Mouse (Mus musculus) right cerebral cortex, postnatal 10 days (tissue): ENCODE results near the gene Asic2.

Experiments
- DNase-seq, 2 experiments: peaks; one replicate each; pipeline ENCODE4 v3.0.0; 2021; ENCODE audit warnings: low spot score in 2 of 2

Asic2 gene

GRCm38 (mm10) chr11:80923286-80923951 is 1044.8 kb downstream of the Asic2 start:
- DNase-seq: peak; percentile 67 to 82

DNA sequence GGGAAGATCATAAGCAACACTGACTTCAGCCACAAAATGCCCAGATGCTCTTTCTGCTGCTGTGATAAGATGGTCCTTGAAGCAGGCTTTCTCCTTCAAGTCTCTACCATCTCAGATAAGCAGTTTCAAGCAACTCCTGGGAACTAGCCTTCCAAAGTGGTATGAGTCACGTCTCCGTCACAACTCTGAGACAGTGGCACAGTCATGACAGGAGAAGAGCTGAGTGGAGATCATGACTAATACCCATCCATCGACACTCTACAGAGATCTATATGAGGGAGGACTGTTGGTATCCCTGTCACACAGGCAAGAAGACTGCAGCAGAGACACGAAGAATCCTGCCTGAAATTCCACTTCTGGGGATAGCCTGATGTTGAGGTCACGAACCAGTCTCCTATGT is 1049.9 kb downstream of the Asic2 start:
- no peak for DNase-seq

DNA sequence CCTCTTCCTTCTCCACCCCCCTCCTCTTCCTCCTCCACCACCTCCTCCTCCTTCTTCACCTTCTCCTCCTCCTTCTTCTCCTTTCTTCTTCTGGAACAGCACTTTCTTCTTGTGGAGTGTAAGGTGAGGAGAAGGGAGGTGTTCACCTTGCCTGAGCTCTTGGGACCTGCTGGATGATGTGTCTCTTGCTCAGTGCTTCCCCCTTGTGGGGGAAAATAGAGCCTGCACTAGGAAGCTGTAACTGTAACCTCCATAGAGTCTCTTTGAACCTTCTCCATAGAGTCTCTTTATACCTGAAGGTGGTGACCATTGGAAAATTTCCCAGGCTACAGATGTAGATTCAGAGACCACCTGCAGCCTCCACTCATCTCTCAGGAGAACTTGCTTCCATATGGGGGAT is 1050.6 kb downstream of the Asic2 start:
- no peak for DNase-seq

DNA sequence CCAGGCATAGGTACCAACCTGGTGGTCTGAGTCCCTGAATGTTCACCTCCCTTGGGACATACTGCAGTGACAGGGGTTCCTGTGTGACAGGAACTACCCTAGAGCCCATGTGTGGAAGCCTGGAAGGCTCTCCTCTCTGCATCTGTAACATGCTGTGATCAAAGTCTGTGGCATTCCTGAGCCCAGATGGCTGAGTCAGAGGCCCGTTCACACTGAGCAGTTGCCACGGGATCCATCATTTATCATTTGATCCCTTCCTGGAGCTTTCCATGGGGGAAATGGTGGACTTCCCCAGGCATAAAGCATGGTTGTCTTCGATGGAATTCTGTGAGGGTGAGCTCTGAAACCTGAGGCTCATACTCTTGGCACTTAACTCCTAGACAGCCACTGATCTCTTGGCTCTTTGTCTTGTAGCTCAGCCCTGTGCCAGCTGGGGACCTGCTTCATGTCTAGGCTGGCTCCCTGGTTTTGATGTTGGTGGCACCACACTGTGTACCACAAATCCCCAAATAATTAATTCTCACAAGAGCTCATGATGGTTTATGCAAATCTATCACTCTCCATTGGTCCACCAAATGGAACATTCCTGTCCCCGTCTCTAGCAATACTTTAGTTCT is 1054.7 kb downstream of the Asic2 start:
- no peak for DNase-seq

GRCm38 (mm10) chr11:80912721-80913120 is 1055.5 kb downstream of the Asic2 start:
- DNase-seq: no peak

- DNase-seq: no peak
Observed at GRCm38 (mm10) chr11:80907820-80908219, 1060.4 kb downstream of the Asic2 start.

- peak; percentile 65 to 76 for DNase-seq
Observed at GRCm38 (mm10) chr11:80906456-80906855, 1061.8 kb downstream of the Asic2 start.

DNA sequence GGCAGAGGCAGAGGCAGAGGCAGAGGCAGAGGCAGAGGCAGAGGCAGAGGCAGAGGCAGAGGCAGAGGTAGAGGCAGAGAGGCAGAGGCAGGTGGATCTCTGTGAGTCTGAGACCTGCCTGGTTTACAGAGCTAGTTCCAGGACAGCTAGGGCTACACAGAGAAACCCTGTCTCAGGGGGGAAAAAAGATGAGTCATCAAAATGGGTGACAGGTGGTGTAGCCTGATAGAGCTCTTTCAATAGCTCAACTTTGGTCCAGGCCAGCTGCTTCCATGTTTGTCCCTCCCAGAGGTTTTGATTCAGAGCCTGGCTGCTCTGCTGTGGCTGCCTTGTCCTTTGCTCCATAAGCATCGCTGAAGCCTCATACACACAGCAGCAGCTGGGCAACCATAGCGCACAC is 1063.7 kb downstream of the Asic2 start:
- DNase-seq: no peak

GRCm38 (mm10) chr11:80903426-80903825 is 1064.8 kb downstream of the Asic2 start:
- no peak for DNase-seq

DNA sequence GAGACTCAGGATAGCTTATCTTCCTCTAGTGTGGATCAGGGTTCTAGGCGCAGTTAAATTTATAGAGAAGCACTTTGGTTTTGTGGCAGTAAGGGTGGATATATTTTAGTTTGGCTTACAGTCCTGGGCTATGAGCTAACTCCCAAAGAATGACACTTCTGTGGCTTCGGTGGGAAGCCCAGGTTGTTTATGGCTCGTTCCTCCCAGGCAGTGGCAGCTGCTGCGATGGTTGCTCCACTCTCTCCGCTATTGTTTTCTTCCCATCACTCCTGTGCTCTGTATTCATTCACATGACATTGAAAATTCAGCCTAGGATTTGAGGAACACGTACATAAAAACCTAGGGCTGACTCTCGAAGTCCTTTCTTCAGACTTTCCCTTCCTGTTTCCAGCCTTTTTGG is 1065.6 kb downstream of the Asic2 start:
- no peak for DNase-seq

DNA sequence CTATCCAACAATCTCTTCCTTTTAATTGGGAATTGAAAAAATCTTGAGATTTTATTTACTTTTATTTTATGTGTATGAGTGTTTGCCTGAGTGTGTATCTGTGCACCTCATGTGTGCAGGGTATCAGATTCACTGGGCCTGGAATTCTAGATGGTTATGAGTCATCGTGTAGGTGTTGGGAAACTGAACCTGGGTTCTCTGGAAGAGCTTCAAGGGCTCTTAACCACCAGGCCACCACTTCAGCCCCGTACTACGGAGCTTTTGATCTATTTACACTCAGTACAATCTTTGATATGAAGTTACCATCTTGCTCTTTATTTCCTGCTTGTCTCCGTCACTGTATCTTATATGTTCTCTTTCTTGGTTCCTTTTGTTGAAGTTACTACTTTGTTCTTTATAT is 1067.7 kb downstream of the Asic2 start:
- DNase-seq: no peak

DNA sequence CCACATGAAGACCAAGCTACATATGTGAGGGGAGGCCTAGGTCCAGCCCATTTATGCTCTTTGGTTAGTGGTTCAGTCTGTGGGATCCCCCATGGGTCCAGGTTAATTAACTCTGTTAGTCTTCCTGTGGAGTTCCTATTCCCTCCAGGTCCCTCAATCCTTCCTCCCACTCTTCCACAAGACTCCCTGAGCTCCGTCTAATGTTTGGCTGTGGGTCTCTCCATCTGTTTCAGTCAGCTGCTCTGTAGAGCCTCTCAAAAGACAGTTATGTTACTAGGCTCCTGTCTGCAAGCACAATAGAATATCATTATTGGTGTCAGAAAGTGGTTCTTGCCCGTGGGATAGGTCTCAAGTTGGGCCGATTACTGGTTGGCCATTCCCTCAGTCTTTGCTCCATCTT is 1072.4 kb downstream of the Asic2 start:
- peak in 1 of 2 experiments; percentile 58 for DNase-seq

DNA sequence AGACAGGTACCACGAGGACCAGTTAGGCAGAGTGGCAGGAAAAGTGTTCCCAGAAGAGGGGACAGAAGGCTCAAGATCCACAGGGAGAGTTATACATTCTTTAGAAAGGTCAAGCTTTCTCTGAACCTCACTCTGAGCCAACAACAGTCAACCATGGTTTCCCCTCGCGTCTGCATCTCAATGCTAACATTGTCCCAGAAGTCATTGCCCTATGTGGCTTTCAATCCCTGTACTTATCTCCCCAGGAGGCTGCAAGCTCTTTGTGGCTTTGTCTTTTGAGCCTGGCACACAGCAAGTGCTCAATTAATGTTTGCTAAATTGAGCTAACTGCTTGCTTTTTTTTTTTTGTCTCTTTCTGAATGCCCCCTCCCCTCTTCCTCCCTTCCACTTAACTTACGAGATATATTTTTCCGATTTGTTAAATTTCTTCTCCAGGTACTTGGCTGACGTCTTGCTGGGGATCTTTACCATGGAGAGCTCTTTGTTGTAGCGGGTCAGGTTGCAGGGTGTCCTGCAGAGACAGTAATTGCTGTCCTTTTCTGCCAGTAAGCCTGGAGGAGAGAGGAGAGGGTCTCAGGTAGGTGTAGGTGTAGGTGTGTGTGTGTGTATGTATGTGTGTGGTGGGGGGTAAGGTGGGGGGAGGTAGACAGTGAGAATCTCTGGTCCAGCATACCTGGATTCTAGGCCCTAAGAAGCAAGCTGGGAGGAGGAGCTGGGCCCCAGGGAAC is 1078.8 kb downstream of the Asic2 start:
- no peak for DNase-seq

DNA sequence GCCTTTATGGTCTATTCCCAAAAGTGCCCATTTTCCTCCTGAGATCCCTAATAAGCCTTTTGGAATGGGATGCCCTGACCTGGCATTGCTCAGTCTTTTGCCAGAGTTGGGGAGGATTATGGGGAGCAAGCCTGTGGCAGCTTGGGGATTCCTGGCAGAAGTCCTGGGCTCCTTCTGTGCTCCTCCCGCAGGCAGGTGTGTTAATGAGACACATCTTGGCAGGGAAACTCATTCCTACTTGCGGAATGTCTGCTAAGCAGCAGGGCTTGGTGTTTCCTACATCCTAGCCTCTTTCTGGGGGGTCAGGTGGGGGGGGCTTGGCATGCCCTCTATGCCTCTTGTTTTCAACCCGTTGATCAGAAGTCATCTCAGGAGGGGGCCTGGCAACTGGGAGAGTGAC is 1081.2 kb downstream of the Asic2 start:
- no peak for DNase-seq

- no peak for DNase-seq
Observed at GRCm38 (mm10) chr11:80886365-80886764, 1081.9 kb downstream of the Asic2 start.

GRCm38 (mm10) chr11:80884521-80885231 is 1083.6 kb downstream of the Asic2 start:
- peak; percentile 54 to 71 for DNase-seq

GRCm38 (mm10) chr11:80882229-80882810 is 1085.9 kb downstream of the Asic2 start:
- DNase-seq: no peak

- no peak for DNase-seq
Observed at GRCm38 (mm10) chr11:80878026-80878425, 1090.2 kb downstream of the Asic2 start.

GRCm38 (mm10) chr11:80877131-80877651 is 1091.1 kb downstream of the Asic2 start:
- peak; percentile 71 to 78 for DNase-seq

DNA sequence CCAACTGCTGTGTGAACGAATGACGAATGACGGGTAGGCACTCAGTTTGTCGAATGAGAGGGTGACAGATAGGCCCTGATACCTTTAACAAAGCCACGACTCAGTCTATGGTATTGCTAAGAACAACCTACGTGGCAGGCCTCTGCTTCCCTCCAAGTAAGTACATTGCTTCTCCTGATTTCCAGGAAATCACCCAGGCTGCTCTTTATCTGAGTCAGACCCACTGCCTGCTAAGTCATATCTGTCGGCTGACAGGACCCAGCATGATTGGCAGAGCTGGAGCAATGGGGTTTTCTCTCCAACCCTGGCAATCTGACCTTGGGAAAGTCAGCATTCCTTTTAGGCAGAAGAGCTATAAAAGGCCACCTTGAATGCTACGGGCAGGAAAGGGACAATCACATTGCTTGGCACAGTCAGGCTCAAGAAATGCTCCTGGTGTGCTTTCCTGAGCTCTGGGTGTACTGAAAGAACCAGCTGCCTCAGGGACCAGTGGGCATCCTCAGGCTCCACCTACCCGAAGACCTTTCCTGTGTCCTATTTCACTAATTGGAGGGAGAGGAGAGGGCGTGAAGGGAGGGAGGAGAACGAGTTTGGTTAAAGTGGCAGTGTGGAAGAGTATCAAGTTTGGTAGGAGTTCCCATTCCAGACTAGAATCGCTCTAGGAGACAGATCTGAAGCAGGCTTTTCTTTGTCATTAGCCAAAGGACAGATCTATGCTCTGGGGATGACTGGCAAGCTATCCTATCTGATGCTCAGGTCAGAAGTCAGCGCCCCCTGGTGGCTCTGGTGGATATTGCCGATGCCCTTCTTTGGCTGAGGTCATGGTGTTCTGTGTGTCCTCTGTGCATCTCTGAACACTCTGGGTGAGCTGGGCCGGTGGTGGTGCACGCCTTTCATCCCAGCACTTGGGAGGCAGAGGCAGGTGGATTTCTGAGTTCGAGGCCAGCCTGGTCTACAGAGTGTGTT is 1095.5 kb downstream of the Asic2 start:
- peak; percentile 36 to 41 for DNase-seq

DNA sequence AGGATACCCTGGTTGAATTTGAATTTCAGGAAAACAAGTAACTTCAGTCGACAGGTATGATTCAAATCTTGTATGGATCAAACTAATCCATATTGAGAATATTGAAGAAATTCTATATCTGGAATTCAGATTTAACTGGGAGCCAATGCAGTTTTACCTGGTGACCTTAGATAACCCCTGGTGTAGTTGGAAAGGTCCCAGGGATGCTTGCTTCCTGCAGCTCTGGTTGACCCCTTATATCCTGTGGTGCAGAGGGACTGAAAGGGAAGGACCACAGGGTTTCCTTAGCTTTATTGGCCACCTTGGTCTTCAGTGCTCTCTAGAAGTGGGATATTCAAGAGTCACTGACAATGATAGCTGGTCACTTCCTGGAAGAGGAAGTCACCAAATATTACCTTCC is 1100.2 kb downstream of the Asic2 start:
- no peak for DNase-seq
